Mouse (Mus musculus): Measurements from ENCODE around the gene Tmem150a. TPM values are rescaled to one million over a fixed set of nuclear protein-coding genes. Genes with fewer than 3 reads are reported as not detected.

The Tmem150a gene
- polyA plus RNA-seq, 1 experiment from 2014 or later: 14.8 TPM

DNA sequence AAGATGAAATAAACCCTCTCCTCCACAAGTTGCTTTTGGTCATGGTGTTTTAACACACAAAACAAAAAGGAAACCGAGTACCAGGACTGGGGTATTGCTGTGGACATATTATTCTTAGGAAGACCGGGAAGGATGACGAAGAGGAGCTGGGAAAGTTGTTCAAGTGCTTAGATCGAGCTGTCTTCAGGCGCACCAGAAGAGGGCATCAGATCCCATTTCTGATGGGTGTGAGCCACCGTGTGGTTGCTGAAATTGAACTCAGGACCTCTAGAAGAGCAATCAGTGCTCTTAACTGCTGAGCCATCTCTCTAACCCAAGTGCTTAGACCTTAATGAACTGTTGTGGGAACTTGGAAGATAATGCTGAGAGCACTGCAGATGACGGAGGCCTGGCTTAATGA lies 8.8 kb downstream of the Tmem150a start:
- Histone ChIP-seq H3K27ac (ENCODE audit: low read depth, low read length) (no peak overlapping the region), H3K9ac (ENCODE audit: low read depth, low read length) (no peak overlapping the region), H3K4me2 (no peak overlapping the region), H3K27me3 (ENCODE audit: control insufficient read depth, insufficient read depth, low read length) (no peaks in the 10 kb centered on the region), H3K4me3 (ENCODE audit: low read depth, low read length) (no peak overlapping the region), H3K4me1 (ENCODE audit: control insufficient read depth, insufficient read depth, low read length) (peaks cover 14% of the 10 kb centered on the region), H3K36me3 (ENCODE audit: control insufficient read depth, insufficient read depth, low read length) (0 out of 2 replicates have a peak, but pooled peaks cover 5% of the 10 kb centered on the region), H3K9me3 (replicated peaks; ENCODE audit: control insufficient read depth, low read length) (no peaks in the 10 kb centered on the region)
- WGBS (ENCODE audit: insufficient replicate concordance): 45% methylated on average over 7 of the region's 7 CpGs
- no peak for ATAC-seq (replicated peaks; ENCODE audit: insufficient number of reproducible peaks, low FRiP score, low TSS enrichment)

- no peak overlapping the region for H3K27ac ChIP-seq (ENCODE audit: low read depth, low read length)
- 78% methylated on average over 6 of the region's 6 CpGs for WGBS (ENCODE audit: insufficient replicate concordance)
- H3K9me3 ChIP-seq (replicated peaks; ENCODE audit: control insufficient read depth, low read length): no peaks in the 10 kb centered on the region
- H3K4me2 ChIP-seq: no peak overlapping the region
- 0 out of 2 replicates have a peak, but pooled peaks cover 5% of the 10 kb centered on the region for H3K36me3 ChIP-seq (ENCODE audit: control insufficient read depth, insufficient read depth, low read length)
- no peaks in the 10 kb centered on the region for H3K27me3 ChIP-seq (ENCODE audit: control insufficient read depth, insufficient read depth, low read length)
- H3K9ac ChIP-seq (ENCODE audit: low read depth, low read length): no peak overlapping the region
- ATAC-seq (replicated peaks; ENCODE audit: insufficient number of reproducible peaks, low FRiP score, low TSS enrichment): no peak
- H3K4me3 ChIP-seq (ENCODE audit: low read depth, low read length): no peak overlapping the region
- H3K4me1 ChIP-seq (ENCODE audit: control insufficient read depth, insufficient read depth, low read length): peaks cover 14% of the 10 kb centered on the region
These were observed 9.7 kb downstream of the Tmem150a start for GRCm38 (mm10) chr6:72364985-72365384.

- Histone ChIP-seq H3K4me3 (ENCODE audit: low read depth, low read length) (no peak overlapping the region), H3K27me3 (ENCODE audit: control insufficient read depth, insufficient read depth, low read length) (no peaks in the 10 kb centered on the region), H3K4me2 (no peak overlapping the region), H3K9ac (ENCODE audit: low read depth, low read length) (no peak overlapping the region), H3K4me1 (ENCODE audit: control insufficient read depth, insufficient read depth, low read length) (peaks cover 13% of the 10 kb centered on the region), H3K36me3 (ENCODE audit: control insufficient read depth, insufficient read depth, low read length) (no peaks in the 10 kb centered on the region), H3K9me3 (replicated peaks; ENCODE audit: control insufficient read depth, low read length) (no peaks in the 10 kb centered on the region), H3K27ac (ENCODE audit: low read depth, low read length) (no peak overlapping the region)
- 67% methylated on average over 3 of the region's 3 CpGs for WGBS (ENCODE audit: insufficient replicate concordance)
- ATAC-seq (replicated peaks; ENCODE audit: insufficient number of reproducible peaks, low FRiP score, low TSS enrichment): no peak
These were observed 11.1 kb downstream of the Tmem150a start for GRCm38 (mm10) chr6:72366304-72366703.

GRCm38 (mm10) chr6:72366844-72367443 lies 11.7 kb downstream of the Tmem150a start, which contains the start of gene Rnf181:
TSS of gene Rnf181 (minus strand) at chr6:72366956.
- H3K4me2 ChIP-seq: no peak within 1 kb of the TSS
- H3K9me3 ChIP-seq (replicated peaks; ENCODE audit: control insufficient read depth, low read length): no peaks in the 10 kb centered on the region
- H3K4me1 ChIP-seq (ENCODE audit: control insufficient read depth, insufficient read depth, low read length): peaks cover 11% of the 10 kb centered on the region
- no peak within 1 kb of the TSS for H3K4me3 ChIP-seq (ENCODE audit: low read depth, low read length)
- no peak within 1 kb of the TSS for H3K27ac ChIP-seq (ENCODE audit: low read depth, low read length)
- WGBS (ENCODE audit: insufficient replicate concordance): 64% methylated on average over 4 of the region's 4 CpGs
- no peak for ATAC-seq (replicated peaks; ENCODE audit: insufficient number of reproducible peaks, low FRiP score, low TSS enrichment)
- H3K36me3 ChIP-seq (ENCODE audit: control insufficient read depth, insufficient read depth, low read length): no peaks in the 10 kb centered on the region
- no peaks in the 10 kb centered on the region for H3K27me3 ChIP-seq (ENCODE audit: control insufficient read depth, insufficient read depth, low read length)
- H3K9ac ChIP-seq (ENCODE audit: low read depth, low read length): no peak within 1 kb of the TSS

DNA sequence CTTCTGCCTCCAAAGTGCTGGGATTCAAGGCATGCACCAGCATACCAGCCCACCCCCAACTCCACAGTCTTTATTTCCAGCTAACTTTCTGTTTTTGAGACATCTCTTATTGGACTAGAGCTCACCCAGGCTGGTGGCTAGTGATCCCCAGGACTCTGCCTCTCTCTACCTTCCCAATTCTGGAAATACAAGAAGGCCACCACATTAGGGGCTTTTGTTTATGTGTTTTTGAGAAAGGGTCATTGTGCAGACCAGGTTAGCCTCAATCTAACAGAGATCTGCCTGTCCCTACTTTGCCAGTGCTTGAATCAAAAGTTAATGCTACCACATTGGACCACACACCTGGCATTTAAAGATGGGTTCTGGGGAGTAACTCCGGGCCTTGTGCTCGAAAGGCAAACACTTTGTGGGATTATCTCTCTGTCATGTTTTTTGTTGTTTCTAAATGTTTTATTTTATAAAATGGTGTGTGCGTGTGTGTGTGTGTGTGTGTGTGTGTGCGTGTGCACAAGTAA lies 12.3 kb downstream of the Tmem150a start:
- H3K4me2 ChIP-seq: no peak overlapping the region
- H3K9me3 ChIP-seq (replicated peaks; ENCODE audit: control insufficient read depth, low read length): no peaks in the 10 kb centered on the region
- H3K4me1 ChIP-seq (ENCODE audit: control insufficient read depth, insufficient read depth, low read length): peaks cover 11% of the 10 kb centered on the region
- H3K36me3 ChIP-seq (ENCODE audit: control insufficient read depth, insufficient read depth, low read length): no peaks in the 10 kb centered on the region
- H3K4me3 ChIP-seq (ENCODE audit: low read depth, low read length): no peak overlapping the region
- no peak overlapping the region for H3K27ac ChIP-seq (ENCODE audit: low read depth, low read length)
- 71% methylated on average over 4 of the region's 4 CpGs for WGBS (ENCODE audit: insufficient replicate concordance)
- H3K27me3 ChIP-seq (ENCODE audit: control insufficient read depth, insufficient read depth, low read length): no peaks in the 10 kb centered on the region
- ATAC-seq (replicated peaks; ENCODE audit: insufficient number of reproducible peaks, low FRiP score, low TSS enrichment): no peak
- no peak overlapping the region for H3K9ac ChIP-seq (ENCODE audit: low read depth, low read length)

GRCm38 (mm10) chr6:72369557-72369956 lies 14.3 kb downstream of the Tmem150a start:
- Histone ChIP-seq H3K9me3 (replicated peaks; ENCODE audit: control insufficient read depth, low read length) (no peaks in the 10 kb centered on the region), H3K4me3 (ENCODE audit: low read depth, low read length) (no peak overlapping the region), H3K27ac (ENCODE audit: low read depth, low read length) (no peak overlapping the region), H3K4me2 (no peak overlapping the region), H3K27me3 (ENCODE audit: control insufficient read depth, insufficient read depth, low read length) (no peaks in the 10 kb centered on the region), H3K4me1 (ENCODE audit: control insufficient read depth, insufficient read depth, low read length) (peaks cover 20% of the 10 kb centered on the region), H3K36me3 (ENCODE audit: control insufficient read depth, insufficient read depth, low read length) (no peaks in the 10 kb centered on the region), H3K9ac (ENCODE audit: low read depth, low read length) (no peak overlapping the region)
- no peak for ATAC-seq (replicated peaks; ENCODE audit: insufficient number of reproducible peaks, low FRiP score, low TSS enrichment)
- 72% methylated on average over 4 of the region's 4 CpGs for WGBS (ENCODE audit: insufficient replicate concordance)

DNA sequence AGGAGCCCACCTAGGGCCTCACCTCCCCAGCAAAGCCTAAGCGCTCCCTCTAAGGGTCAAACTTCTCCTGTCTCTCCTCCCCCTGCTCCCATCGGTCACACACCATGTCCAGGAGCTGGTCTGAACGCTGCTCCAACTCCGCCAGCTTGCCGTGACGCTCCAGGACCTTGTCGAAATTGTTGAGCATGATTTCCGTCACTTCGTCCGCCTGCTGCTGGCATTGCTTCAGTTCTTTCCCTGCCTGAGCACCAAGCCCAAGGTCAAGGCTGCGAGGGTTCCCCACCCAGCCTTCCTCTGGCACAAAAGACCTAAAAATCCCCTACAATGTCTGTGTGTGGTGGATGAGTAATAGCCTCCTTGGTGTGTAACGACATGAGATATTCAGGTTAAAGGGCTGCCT lies 14.8 kb downstream of the Tmem150a start:
- no peak overlapping the region for H3K4me2 ChIP-seq
- no peak overlapping the region for H3K27ac ChIP-seq (ENCODE audit: low read depth, low read length)
- 77% methylated on average over 12 of the region's 12 CpGs for WGBS (ENCODE audit: insufficient replicate concordance)

GRCm38 (mm10) chr6:72371147-72371546 lies 15.9 kb downstream of the Tmem150a start:
- Histone ChIP-seq H3K4me1 (ENCODE audit: control insufficient read depth, insufficient read depth, low read length) (peaks cover 20% of the 10 kb centered on the region), H3K36me3 (ENCODE audit: control insufficient read depth, insufficient read depth, low read length) (no peaks in the 10 kb centered on the region), H3K9ac (ENCODE audit: low read depth, low read length) (peak overlapping the region; percentile 46; the same call in 1 of the 2 replicates), H3K9me3 (replicated peaks; ENCODE audit: control insufficient read depth, low read length) (no peaks in the 10 kb centered on the region), H3K27ac (ENCODE audit: low read depth, low read length) (peak overlapping the region; percentile 88), H3K4me2 (peak overlapping the region; percentile 1; the same call in 1 of the 2 replicates), H3K4me3 (ENCODE audit: low read depth, low read length) (no peak overlapping the region), H3K27me3 (ENCODE audit: control insufficient read depth, insufficient read depth, low read length) (no peaks in the 10 kb centered on the region)
- WGBS (ENCODE audit: insufficient replicate concordance): 22% methylated on average over 5 of the region's 5 CpGs
- ATAC-seq (replicated peaks; ENCODE audit: insufficient number of reproducible peaks, low FRiP score, low TSS enrichment): peak; percentile 56

More for the DNA sequence above, 14.8 kb downstream of the Tmem150a start:
- H3K4me1 ChIP-seq (ENCODE audit: control insufficient read depth, insufficient read depth, low read length): peaks cover 20% of the 10 kb centered on the region
- H3K9ac ChIP-seq (ENCODE audit: low read depth, low read length): no peak overlapping the region
- no peak overlapping the region for H3K4me3 ChIP-seq (ENCODE audit: low read depth, low read length)
- ATAC-seq (replicated peaks; ENCODE audit: insufficient number of reproducible peaks, low FRiP score, low TSS enrichment): no peak
- H3K27me3 ChIP-seq (ENCODE audit: control insufficient read depth, insufficient read depth, low read length): no peaks in the 10 kb centered on the region
- no peaks in the 10 kb centered on the region for H3K36me3 ChIP-seq (ENCODE audit: control insufficient read depth, insufficient read depth, low read length)
- H3K9me3 ChIP-seq (replicated peaks; ENCODE audit: control insufficient read depth, low read length): no peaks in the 10 kb centered on the region

GRCm38 (mm10) chr6:72371571-72371970 lies 16.3 kb downstream of the Tmem150a start:
- peaks cover 20% of the 10 kb centered on the region for H3K4me1 ChIP-seq (ENCODE audit: control insufficient read depth, insufficient read depth, low read length)
- no peaks in the 10 kb centered on the region for H3K27me3 ChIP-seq (ENCODE audit: control insufficient read depth, insufficient read depth, low read length)
- ATAC-seq (replicated peaks; ENCODE audit: insufficient number of reproducible peaks, low FRiP score, low TSS enrichment): no peak
- peak overlapping the region; percentile 46; the same call in 1 of the 2 replicates for H3K9ac ChIP-seq (ENCODE audit: low read depth, low read length)
- no peaks in the 10 kb centered on the region for H3K36me3 ChIP-seq (ENCODE audit: control insufficient read depth, insufficient read depth, low read length)
- peak overlapping the region; percentile 1; the same call in 1 of the 2 replicates for H3K4me2 ChIP-seq
- H3K27ac ChIP-seq (ENCODE audit: low read depth, low read length): peak overlapping the region; percentile 88
- H3K9me3 ChIP-seq (replicated peaks; ENCODE audit: control insufficient read depth, low read length): no peaks in the 10 kb centered on the region
- WGBS (ENCODE audit: insufficient replicate concordance): 24% methylated on average over 1 of the region's 1 CpGs
- H3K4me3 ChIP-seq (ENCODE audit: low read depth, low read length): no peak overlapping the region
